Mouse (Mus musculus): ENCODE results near the gene Il23a.

- TF ChIP-seq POLR2A (IDR thresholded peaks at IDR 0.05; ENCODE audit: insufficient read depth, low read depth, low read length) (no peak), CTCF (IDR thresholded peaks at IDR 0.05; ENCODE audit: insufficient read depth, low read depth, low read length) (no peak)
These were observed 42.2 kb downstream of the Il23a start for GRCm38 (mm10) chr10:128256328-128256727.
